Mouse (Mus musculus) 3134 (cell line): ENCODE measurements around the gene Ncoa1.
"Not testable (repeated sequence)": the region's sequence is repeated elsewhere in the genome, so short reads cannot be mapped to it uniquely, and the experiment has no call there.

Experiments
- DNase-seq: peaks from one replicate; pipeline ENCODE4 v3.0.0-alpha.2; 2011; ENCODE audit warnings: low spot score; ENCODE audit not compliant: insufficient read length; ENCODE audit errors: extremely low read depth

Ncoa1 gene

DNA sequence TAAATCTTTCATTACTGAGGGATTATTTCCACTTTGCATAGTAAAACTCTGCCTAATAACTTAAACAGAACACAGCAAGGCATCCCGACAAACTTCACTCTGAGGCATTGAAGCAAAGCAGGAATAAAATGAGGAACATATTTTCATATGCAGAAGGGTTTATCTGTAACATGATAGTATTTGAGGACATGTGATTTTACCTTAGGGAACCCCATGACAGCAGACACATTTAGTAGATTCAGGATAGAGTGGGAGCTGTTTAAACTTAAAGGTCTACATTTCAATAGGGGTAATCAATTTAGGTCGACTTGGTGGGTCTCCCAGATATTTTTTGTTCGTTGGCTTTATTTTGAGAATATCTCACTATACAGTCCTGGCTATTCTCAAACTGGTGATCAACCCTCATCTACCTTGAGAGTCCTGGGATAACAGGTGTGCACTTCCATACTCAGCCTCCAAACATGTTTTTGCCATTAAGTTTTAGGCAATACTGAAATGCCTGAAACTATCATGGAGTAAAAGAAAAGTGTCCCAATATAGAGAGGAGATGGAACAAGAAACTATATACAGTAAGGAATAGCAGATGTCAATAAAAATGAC lies 136.6 kb downstream of the Ncoa1 start:
- DNase-seq = no peak

DNA sequence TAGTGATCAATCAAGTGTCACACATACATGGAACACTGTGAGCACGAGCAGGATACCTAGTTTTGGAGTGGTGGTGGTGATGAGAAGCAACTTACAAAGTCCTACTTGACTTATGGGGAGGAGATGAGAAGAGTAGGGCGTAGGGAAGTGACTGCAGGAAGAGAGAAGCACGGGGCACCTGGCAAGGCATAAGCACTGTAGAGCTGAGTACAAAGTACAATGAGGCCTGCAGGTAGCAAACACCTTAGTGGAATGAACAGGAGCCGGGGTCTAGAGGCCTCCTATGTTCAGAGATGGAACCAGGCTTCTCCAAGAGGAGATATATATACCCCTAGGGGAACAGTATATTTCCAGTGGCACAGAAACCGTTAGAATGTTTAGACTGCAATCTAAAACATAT lies 153.4 kb downstream of the Ncoa1 start:
- DNase-seq = no peak

DNA sequence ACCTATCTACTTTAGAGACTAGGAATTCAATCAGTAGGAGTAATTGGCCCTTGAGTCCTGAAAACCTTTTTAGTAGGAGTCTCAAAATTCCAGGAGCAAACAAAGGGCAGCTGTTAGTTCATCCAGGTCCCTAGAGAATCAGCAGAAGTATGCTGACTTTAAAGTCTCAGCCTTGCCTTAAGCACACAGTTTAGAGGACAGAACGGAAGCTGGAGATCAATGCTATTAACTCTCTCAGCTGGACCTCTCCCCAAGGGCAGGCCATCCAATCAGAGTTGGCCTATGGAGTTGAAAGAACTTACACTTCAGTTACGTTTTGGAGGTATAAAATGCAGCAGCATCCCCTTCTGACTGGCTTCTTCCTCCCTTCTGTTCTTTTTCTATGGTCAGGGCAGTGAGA lies 154.8 kb downstream of the Ncoa1 start:
- DNase-seq = no peak

DNA sequence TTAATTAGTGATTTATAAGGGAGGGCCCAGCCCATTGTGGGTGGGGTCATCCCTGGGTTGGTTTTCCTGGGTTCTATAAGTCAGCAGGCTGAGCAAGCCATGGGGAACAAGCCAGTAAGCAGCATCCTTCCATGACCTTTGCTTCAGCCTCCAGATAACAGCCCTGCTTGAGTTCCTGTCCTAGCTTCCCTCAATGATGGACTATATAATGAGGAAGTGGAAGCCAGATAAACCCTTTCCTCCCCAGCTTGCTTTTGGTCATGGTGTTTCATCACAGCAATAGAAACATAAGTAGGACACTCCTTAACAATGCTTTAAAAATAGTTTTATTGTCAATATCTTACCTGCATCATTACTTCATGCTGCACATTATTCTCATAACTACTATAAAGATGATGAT lies 163.2 kb downstream of the Ncoa1 start:
- DNase-seq = no peak

DNA sequence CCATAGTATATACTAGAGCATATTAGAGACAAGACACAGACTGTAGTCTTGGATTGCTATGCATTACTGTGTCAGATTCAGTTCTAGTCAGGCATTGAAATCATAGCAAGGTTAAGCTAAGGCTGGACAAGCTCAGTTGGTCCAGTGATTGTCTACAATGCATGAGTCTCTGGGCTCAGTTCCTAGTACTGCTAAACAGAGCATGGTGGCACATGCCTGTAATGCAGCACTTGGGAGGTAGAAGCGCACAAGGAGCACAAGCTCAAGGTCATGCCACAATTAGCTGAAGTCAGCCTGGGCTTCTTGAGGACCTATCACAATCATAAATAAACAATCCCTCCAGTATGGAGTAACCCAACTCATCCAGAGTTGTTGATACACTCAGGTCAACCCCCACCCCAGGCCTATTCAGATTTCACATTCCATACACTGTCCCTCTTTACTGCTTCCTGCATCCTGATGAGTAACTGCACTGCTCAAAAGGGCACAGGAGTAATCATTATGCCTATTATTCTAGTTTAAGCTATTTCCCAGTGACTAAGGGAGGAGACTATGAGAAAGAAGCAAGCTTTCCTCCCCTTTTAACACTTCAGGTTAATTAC lies 170.2 kb downstream of the Ncoa1 start:
- DNase-seq = no peak

DNA sequence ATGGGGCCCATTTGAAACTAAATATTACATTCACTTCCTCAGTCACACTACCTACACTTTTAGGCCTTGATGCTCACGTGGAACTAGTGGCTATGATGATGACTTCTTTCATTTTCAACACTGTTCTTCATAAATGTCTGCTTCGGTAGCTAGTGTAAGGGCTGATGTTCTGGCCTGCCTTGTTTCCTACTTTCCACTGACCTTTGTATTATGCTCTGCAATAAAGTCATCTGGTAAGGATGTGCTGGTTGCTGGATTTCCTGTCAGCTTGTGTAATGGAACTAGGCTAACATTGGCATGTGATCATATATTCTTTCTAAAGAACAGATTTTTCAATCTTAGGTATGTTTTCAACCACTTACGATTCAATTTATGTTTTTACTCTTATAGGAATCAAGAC lies 177.7 kb downstream of the Ncoa1 start:
- no peak for DNase-seq

DNA sequence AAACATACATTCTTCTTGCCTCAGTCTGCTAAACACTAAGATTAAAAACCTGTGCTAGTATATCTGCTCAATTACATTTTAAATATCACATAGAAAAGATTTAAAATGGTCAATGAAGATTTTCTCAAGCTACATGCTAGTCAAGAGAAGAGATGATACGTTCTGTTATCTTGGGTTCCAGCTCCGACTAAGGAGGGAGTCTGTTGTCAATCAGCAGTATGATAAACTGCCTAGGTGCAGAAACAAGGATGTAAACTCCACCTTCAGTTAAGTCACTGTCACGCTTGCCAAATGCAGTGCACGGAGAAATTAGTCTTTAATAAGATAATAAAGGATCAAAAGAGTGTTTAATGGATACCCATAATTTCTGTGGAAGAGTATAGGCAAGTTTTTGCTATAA lies 178.4 kb downstream of the Ncoa1 start:
- DNase-seq = no peak

DNA sequence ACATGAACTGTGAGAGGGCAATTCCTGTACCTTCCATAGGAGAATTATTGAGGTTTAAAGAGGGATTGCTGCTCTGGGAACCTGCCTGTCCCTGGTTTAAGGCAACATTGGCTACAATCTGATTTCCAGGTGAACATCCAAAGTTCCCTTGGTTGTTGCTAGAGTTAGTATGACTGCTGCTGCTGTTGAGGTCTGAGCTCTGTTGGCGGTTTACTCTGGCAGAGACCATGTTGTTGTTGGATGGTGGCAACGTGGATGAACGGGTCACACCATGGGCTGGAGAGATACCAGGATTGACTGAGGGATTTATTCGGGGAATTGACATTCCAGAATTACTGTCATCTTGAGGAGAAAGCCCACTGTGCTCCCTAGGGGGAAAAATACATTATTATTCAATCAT lies 181.1 kb downstream of the Ncoa1 start:
- DNase-seq = no peak

DNA sequence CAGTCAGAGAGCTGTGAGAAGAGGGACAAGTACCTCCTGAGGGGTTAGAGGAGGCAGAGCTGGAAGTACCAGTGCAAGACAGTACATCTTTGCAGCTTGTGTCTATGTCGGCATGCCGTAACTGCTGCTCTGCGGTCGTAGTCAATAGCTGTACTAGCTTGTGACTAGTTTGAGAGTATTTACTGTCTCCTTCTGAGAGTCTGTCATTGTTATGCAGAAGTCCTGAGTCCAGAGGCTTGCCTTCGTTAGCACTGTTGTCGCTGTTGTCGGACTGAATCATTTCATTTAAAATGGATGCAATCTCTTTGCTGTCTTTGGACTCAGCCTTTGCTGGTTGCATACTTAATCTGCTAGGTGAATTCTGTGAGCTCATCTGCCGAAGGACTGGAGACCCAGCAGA lies 181.7 kb downstream of the Ncoa1 start:
- DNase-seq = no peak

DNA sequence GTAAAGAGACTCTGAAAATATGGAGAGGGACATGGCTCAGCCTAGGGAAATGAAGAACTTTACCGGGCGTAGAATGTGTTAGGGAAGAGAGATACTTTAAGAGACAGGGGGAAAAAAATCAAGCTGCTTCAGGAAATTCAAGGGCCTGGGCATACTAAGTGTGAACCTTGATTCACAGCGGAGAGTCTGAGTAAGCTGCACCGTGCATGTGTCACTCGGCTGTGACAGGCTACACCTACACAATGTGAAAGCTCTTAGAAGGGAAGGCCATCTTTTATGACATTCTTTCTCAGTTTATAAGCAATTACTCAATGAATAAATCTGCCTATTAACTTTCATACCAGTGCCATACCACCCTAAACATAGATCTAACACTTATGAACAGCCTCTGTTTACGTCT lies 183.2 kb downstream of the Ncoa1 start:
- no peak for DNase-seq

DNA sequence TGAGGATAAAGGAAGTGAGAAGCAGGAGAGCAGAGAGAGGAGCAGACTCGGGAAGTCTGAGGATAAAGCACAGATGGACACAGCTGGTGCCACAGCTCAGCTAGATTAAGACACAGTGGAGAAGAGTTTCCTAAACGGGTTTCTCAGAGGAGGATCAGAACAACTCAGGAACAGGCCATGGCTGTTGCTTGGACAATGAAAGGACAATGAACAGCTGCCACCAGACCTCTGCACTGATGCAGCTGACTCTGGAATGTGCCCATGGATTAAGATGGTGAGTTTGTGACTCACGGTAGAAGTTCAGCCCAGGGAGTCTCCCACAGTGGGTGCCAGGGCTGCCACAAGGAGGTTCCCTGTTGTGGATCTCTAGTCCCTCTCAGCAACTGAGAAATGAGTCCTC lies 191.8 kb downstream of the Ncoa1 start:
- DNase-seq = no peak

DNA sequence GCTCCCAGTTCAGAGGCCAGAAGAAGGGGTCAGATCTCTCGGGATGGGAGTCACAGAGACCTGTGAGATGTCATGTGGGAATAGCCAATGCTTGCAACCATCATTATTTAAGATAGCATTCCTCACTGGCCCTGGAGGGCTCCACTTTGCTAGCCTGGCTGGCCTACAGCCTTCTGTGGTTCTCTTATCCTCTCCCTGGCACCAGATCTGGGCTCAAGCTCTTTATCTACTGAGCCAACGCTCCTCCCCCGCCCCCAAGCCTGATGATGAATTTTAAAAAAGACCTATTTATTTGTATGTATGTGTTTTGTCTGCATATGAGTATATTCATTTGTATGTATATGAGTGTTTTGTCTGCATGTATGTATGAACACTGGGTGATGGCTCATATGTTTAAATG lies 197.1 kb downstream of the Ncoa1 start:
- no peak for DNase-seq

DNA sequence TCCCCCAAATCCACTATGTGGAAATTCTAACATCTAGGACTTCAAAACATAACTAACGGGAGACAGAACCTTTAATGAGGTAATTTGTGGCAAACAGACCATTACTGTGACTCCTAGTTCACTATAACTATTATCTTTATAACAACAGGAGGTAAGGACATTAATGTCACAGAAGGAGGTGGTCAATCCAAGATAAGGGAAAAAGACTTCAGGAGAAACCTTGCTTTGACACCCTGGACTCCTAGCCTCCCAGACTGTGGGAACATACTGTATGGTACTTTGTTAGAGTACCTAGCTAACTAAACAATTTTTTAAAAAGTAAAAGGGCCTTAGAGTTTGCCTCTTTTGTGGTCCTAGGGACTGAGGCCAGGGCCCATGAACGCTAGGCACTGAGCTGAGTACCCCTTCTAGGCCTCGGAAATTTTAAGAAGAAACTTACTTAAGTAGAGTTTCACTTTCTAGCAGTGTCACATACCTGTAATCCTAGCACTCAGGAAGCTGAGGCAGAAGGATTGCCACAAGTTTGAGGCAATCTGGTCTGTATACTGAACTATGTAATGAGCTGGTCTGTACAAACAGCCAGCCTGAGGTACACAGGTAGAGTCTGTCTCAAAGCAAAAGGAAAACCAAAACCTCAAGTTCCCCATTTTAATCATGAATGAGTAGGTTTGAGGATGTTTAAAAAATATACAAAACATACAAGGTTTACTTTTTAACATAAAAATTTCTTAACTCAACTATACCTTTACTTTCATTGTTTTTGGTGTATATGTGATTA lies 197.8 kb downstream of the Ncoa1 start:
- DNase-seq = no peak

DNA sequence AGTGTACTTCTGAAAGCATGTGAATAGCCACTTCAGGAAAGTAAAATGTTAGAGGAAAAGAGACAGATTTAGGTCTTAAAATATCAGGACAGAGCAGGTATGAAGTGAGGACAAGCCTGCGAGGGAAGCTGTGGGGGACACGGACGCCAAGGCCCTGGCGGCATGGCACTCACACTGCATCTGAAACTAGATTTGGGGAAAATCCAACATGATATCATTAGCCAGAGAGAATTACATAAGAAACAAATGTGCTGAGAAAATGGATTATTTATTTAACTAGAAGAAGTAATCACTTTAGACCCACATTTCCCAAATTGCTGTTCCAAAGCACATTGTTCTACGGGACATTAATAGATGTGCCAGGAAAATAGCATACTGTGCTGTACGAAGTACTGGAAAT lies 205.9 kb downstream of the Ncoa1 start:
- DNase-seq = no peak

DNA sequence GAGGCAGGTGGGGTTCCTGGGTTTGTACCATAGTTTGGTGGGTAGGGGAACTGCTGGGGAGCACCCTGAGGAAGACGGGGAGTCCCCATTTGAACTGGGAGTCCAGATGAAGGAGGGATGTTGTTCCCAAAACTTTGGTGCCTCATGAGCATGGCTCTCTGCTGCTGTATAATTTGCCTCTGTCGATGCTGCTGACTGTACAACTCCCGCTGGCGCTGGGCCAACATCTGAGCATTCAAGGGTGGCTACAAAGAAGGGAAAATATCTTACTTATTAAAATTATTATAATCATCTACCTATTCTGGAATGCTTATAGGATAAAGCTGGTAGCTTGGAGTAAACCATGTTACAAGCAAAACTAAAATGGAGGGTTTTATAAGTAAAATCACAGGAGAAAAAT lies 209.2 kb downstream of the Ncoa1 start:
- DNase-seq = no peak

DNA sequence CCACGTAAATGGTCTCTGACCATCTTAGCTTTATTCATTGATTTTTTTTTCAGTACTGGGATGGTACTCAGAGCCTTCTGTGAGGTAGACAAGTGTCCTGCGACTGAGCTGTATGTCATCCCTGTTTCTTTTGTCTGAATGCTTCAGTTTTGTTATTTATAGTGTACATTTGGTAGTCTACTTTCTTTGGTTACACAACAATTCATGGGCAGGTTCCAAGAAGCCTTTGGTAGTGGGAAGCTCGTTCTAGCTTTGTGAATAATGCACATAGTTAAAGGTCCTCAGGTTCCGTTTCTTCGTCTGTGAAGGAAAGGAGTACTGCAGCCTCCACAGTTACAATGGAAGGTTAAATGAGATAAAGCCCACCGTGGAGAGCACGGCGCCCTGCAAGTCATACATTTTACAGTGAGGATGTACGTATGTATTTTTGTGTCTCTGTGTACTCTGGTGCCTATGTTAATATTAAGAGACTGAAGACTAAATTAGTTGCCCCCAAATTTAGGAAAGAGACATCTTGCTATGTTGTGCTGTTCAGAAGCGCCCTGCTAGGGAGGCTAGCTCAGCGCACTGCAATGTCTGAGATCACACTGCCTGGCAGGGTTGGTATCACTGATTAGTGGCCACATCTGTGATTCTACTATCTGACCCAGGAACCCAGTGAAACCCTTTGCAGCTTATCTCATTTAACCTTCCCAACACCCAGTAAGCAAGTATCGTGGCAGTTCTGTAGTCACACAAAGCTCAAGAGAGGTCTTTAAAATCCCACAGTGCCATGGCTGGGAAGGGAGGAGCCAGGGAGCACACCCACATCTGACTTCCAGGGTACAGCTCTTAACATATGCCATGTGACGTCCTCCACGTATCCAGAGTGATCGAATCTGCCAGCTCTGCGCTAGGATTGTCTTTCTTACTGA lies 224.0 kb downstream of the Ncoa1 start:
- no peak for DNase-seq

DNA sequence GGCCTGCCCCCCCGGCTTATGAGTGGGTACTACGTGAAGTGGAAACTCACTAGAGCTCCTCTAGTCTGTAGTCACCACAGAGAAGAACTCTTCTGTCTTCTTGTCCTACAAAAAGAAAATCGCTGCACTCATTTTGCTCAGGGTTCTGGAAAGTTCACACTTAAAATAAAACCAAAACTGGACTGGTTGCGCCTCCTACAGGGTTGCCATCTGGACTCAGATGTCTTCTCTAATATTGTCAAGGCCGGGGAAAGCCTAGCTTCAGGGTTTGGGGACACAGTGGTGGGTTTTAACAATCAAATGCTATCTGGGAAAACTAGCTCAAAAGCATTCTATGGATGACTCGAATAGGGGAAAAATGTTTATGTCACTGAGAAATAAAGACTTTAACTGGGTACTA lies 227.2 kb downstream of the Ncoa1 start:
- DNase-seq = no peak

DNA sequence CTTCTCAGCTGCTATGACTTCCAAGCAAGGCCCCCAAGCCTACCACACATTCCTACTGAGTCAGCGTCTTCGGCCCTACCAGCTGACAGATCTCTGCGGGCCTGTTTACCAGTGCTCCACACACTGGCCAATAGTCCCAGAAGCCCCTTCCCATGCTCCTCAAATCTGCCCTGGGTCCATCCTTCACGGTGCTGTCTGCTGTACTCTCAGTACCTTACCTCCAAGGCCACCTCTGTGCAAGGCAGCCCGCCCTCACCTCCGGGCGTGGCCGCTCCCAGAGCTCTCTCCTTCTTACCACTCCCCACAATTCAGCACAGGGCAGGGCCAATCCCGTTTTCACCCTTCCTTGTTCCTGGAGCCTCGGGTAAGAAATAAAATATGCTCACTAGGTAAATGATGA lies 231.2 kb downstream of the Ncoa1 start:
- no peak for DNase-seq

DNA sequence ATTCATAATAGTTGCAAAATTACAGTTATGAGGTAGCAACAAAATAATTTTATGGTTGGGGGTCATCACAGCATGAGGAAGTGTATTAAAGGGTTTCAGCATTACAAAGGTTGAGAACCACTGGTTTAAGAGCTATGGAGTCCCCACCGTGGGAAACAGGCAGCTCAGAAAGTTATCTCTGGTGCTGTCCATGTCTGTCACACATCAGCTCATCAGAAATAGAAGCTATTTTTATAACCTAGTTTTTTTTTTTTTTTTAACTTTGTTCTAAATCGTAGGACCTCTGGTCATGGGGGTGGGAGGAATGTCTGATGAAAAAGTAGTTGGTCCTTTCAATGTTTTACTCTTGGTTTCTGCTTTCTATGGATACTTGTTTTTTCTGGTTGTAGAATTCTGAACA lies 233.2 kb downstream of the Ncoa1 start:
- DNase-seq = no peak

DNA sequence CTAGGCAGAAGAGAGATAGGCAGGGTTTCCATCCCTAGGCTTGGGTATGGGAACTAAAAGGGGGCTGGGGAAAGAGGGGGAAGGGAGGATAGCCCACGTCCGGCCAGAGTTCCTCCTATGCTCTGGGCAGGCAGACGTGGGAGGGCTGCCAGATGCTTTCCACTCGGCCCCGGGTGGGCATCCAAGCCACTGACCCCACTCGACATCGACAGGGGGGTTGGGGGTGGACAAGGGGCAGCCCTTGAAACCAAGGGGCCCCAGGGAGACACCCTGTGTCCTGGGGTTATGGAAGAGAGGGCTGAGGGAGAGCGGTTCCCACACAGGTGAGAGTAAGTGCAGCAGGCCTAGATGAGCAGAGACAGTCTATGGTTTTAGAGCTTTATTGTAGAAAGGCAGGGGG lies 236.7 kb downstream of the Ncoa1 start:
- not testable (repeated sequence) for DNase-seq

DNA sequence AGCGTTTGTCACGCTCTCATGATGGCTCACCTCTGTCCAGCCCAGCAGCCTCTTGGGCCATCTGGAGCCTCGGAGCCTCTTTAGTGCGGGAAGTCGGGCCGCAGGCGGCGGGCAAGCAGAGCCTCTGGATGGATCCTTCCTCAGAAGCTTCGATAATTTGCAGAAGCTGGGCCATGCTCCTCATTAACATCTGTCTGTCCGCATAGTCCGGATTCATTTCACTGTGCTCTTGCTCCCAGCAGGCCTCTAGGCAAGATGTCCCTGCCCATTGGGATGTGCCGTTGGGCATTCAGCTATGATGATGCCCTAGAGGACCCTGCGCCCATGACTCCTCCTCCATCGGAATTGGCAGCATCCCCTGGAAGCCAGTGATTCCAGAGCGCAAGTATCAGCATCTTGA lies 239.5 kb downstream of the Ncoa1 start:
- DNase-seq = no peak
